Mouse (Mus musculus): ENCODE results near the gene Gm17018.
"Not testable (repeated sequence)": the region's sequence is repeated elsewhere in the genome, so short reads cannot be mapped to it uniquely, and the experiment has no call there.

Gene Gm17018

GRCm38 (mm10) chr19:45560153-45560890, at the start of gene Gm17018, which contains the start of gene Poll:
Gene Gm17018, plus strand, starts transcription at chr19:45560615.
Gene Poll, minus strand, starts transcription at chr19:45560531.
- DNase-seq, result peak; percentile 86 to 90

GRCm38 (mm10) chr19:45510680-45511079, 49.7 kb upstream of the Gm17018 start:
- DNase-seq, result no peak

- no peak for DNase-seq
Observed at GRCm38 (mm10) chr19:45511406-45511805, 49.0 kb upstream of the Gm17018 start.

- no peak for DNase-seq
Observed at GRCm38 (mm10) chr19:45515341-45515740, 45.1 kb upstream of the Gm17018 start.

- DNase-seq, result no peak
Observed at GRCm38 (mm10) chr19:45516264-45516663, 44.2 kb upstream of the Gm17018 start.

- no peak for DNase-seq
Observed at GRCm38 (mm10) chr19:45527382-45527781, 33.0 kb upstream of the Gm17018 start.

- DNase-seq, result no peak
Observed at GRCm38 (mm10) chr19:45527931-45528534, 32.4 kb upstream of the Gm17018 start.

GRCm38 (mm10) chr19:45529294-45529693, 31.1 kb upstream of the Gm17018 start:
- DNase-seq, result no peak

- no peak for DNase-seq
Observed at GRCm38 (mm10) chr19:45530200-45530995, 30.0 kb upstream of the Gm17018 start.

- no peak for DNase-seq
Observed at GRCm38 (mm10) chr19:45531554-45531953, 28.9 kb upstream of the Gm17018 start.

- DNase-seq, result no peak
Observed at GRCm38 (mm10) chr19:45533617-45534016, 26.8 kb upstream of the Gm17018 start.

GRCm38 (mm10) chr19:45535214-45535735, 25.1 kb upstream of the Gm17018 start:
- DNase-seq, result no peak

GRCm38 (mm10) chr19:45535929-45536328, 24.5 kb upstream of the Gm17018 start:
- DNase-seq, result no peak

GRCm38 (mm10) chr19:45537505-45537904, 22.9 kb upstream of the Gm17018 start:
- DNase-seq, result peak; percentile 65 to 81

GRCm38 (mm10) chr19:45540657-45541408, 19.6 kb upstream of the Gm17018 start:
- no peak for DNase-seq

- DNase-seq, result peak in 1 of 2 experiments; percentile 46
Observed at GRCm38 (mm10) chr19:45541409-45542041, 18.9 kb upstream of the Gm17018 start.

GRCm38 (mm10) chr19:45542061-45542460, 18.4 kb upstream of the Gm17018 start:
- DNase-seq, result no peak

GRCm38 (mm10) chr19:45544152-45544924, 16.1 kb upstream of the Gm17018 start:
- DNase-seq, result no peak

GRCm38 (mm10) chr19:45544925-45545321, 15.5 kb upstream of the Gm17018 start:
- peak; percentile 82 for DNase-seq

GRCm38 (mm10) chr19:45548196-45548595, 12.2 kb upstream of the Gm17018 start:
- not testable (repeated sequence) for DNase-seq

All from kidney, postnatal 25 days (tissue).